Mouse (Mus musculus): ENCODE results near the gene Vdac1. TPM values are rescaled to one million over a fixed set of nuclear protein-coding genes. Genes with fewer than 3 reads are reported as not detected.
"Not testable (repeated sequence)": the region's sequence is repeated elsewhere in the genome, so short reads cannot be mapped to it uniquely, and the experiment has no call there.

Gene Vdac1
- polyA plus RNA-seq, 1 experiment, result 47.0 TPM

- Histone ChIP-seq H3K27me3 (ENCODE audit: control insufficient read depth, insufficient read depth, low read length) (no peaks in the 10 kb centered on the region), H3K36me3 (ENCODE audit: control insufficient read depth, insufficient read depth, low read length) (no peaks in the 10 kb centered on the region), H3K4me1 (ENCODE audit: control insufficient read depth, insufficient read depth, insufficient read length, low read length) (peaks cover 12% of the 10 kb centered on the region; the same call in 1 of the 2 replicates), H3K4me3 (ENCODE audit: low read depth, low read length) (no peak overlapping the region), H3K27ac (ENCODE audit: insufficient read depth, low read depth, low read length) (peak overlapping the region; percentile 54)
- 1% methylated on average over 9 of the region's 9 CpGs for WGBS
- TF ChIP-seq CTCF (IDR thresholded peaks at IDR 0.05; ENCODE audit: extremely low read depth, insufficient read length, insufficient replicate concordance, low read depth, low read length) (peak; percentile 28; the same call in 1 of the 2 replicates), POLR2A (IDR thresholded peaks at IDR 0.05; ENCODE audit: low read depth, low read length) (no peak)
Measured at GRCm38 (mm10) chr11:52350924-52351323, 9.7 kb upstream of the Vdac1 start.

GRCm38 (mm10) chr11:52352271-52352670, 8.4 kb upstream of the Vdac1 start:
- H3K4me1 ChIP-seq (ENCODE audit: control insufficient read depth, insufficient read depth, insufficient read length, low read length), result peaks cover 9% of the 10 kb centered on the region; the same call in 1 of the 2 replicates
- no peaks in the 10 kb centered on the region for H3K36me3 ChIP-seq (ENCODE audit: control insufficient read depth, insufficient read depth, low read length)
- no peak for TF ChIP-seq CTCF (IDR thresholded peaks at IDR 0.05; ENCODE audit: extremely low read depth, insufficient read length, insufficient replicate concordance, low read depth, low read length)
- TF ChIP-seq POLR2A (IDR thresholded peaks at IDR 0.05; ENCODE audit: low read depth, low read length), result no peak
- H3K27me3 ChIP-seq (ENCODE audit: control insufficient read depth, insufficient read depth, low read length), result no peaks in the 10 kb centered on the region
- H3K27ac ChIP-seq (ENCODE audit: insufficient read depth, low read depth, low read length), result no peak overlapping the region
- WGBS, result 96% methylated on average over 3 of the region's 3 CpGs
- no peak overlapping the region for H3K4me3 ChIP-seq (ENCODE audit: low read depth, low read length)

- TF ChIP-seq CTCF (IDR thresholded peaks at IDR 0.05; ENCODE audit: extremely low read depth, insufficient read length, insufficient replicate concordance, low read depth, low read length), result no peak
- no peak for TF ChIP-seq POLR2A (IDR thresholded peaks at IDR 0.05; ENCODE audit: low read depth, low read length)
- Histone ChIP-seq H3K27me3 (ENCODE audit: control insufficient read depth, insufficient read depth, low read length) (no peaks in the 10 kb centered on the region), H3K36me3 (ENCODE audit: control insufficient read depth, insufficient read depth, low read length) (no peaks in the 10 kb centered on the region), H3K4me3 (ENCODE audit: low read depth, low read length) (no peak overlapping the region), H3K27ac (ENCODE audit: insufficient read depth, low read depth, low read length) (no peak overlapping the region), H3K4me1 (ENCODE audit: control insufficient read depth, insufficient read depth, insufficient read length, low read length) (peaks cover 14% of the 10 kb centered on the region; the same call in 1 of the 2 replicates)
- WGBS, result 90% methylated on average over 5 of the region's 5 CpGs
Measured at GRCm38 (mm10) chr11:52354644-52355043, 6.0 kb upstream of the Vdac1 start.

DNA sequence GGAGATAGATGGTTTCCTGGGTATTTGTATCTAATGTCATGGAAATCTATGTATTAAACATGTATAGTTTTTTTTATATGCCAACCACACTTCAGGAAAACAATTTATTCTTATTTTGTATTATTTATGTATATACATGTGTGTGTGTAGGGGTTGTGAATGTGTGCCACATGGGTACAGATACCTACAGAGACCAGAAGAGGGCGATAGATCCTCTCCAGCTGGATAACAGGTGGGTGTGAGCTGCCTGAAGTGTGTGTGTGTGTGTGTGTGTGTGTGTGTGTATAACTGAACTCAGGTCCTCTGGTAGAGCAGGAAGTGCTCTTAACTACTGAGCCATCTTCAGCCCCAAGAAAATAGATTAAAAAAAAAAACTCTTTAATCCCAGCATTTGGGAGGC, 5.1 kb upstream of the Vdac1 start:
- WGBS, result 92% methylated on average over 1 of the region's 1 CpGs
- H3K27me3 ChIP-seq (ENCODE audit: control insufficient read depth, insufficient read depth, low read length), result no peaks in the 10 kb centered on the region
- no peak overlapping the region for H3K4me3 ChIP-seq (ENCODE audit: low read depth, low read length)
- peaks cover 19% of the 10 kb centered on the region; the same call in 1 of the 2 replicates for H3K4me1 ChIP-seq (ENCODE audit: control insufficient read depth, insufficient read depth, insufficient read length, low read length)
- H3K36me3 ChIP-seq (ENCODE audit: control insufficient read depth, insufficient read depth, low read length), result no peaks in the 10 kb centered on the region
- no peak overlapping the region for H3K27ac ChIP-seq (ENCODE audit: insufficient read depth, low read depth, low read length)
- TF ChIP-seq CTCF (IDR thresholded peaks at IDR 0.05; ENCODE audit: extremely low read depth, insufficient read length, insufficient replicate concordance, low read depth, low read length) (no peak), POLR2A (IDR thresholded peaks at IDR 0.05; ENCODE audit: low read depth, low read length) (no peak)

DNA sequence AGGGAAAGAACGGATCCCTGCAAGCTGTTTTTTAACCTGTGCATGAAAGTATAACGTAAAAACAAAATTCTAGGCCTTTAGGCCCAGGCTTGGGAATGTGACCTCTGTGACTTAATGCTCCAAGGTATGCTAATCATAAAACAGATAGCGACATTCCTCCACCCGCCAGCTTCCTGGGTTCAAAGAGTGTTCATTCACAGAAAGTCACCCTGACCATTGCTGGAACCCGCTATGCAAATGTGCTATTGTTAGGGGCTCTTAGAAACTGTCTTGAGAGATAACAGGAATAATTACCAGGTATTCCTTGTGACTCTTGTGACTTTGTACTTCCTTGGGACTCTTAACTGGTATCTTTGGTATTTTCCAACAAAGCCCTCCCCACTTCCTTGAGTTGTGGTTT, 3.6 kb upstream of the Vdac1 start:
- peaks cover 11% of the 10 kb centered on the region; the same call in 1 of the 2 replicates for H3K4me1 ChIP-seq (ENCODE audit: control insufficient read depth, insufficient read depth, insufficient read length, low read length)
- WGBS, result 92% methylated on average over 5 of the region's 5 CpGs

GRCm38 (mm10) chr11:52358520-52358919, 2.1 kb upstream of the Vdac1 start:
- no peak for TF ChIP-seq POLR2A (IDR thresholded peaks at IDR 0.05; ENCODE audit: low read depth, low read length)
- TF ChIP-seq CTCF (IDR thresholded peaks at IDR 0.05; ENCODE audit: extremely low read depth, insufficient read length, insufficient replicate concordance, low read depth, low read length), result no peak
- peak overlapping the region; percentile 55 for H3K4me3 ChIP-seq (ENCODE audit: low read depth, low read length)
- H3K27me3 ChIP-seq (ENCODE audit: control insufficient read depth, insufficient read depth, low read length), result no peaks in the 10 kb centered on the region
- H3K36me3 ChIP-seq (ENCODE audit: control insufficient read depth, insufficient read depth, low read length), result no peaks in the 10 kb centered on the region
- peak overlapping the region; percentile 17; the same call in 1 of the 2 replicates for H3K27ac ChIP-seq (ENCODE audit: insufficient read depth, low read depth, low read length)
- peaks cover 19% of the 10 kb centered on the region; the same call in 1 of the 2 replicates for H3K4me1 ChIP-seq (ENCODE audit: control insufficient read depth, insufficient read depth, insufficient read length, low read length)
- 9% methylated on average over 4 of the region's 4 CpGs for WGBS

More for the DNA sequence above, 3.6 kb upstream of the Vdac1 start:
- H3K27ac ChIP-seq (ENCODE audit: insufficient read depth, low read depth, low read length); H3K36me3 ChIP-seq (ENCODE audit: control insufficient read depth, insufficient read depth, low read length); H3K4me3 ChIP-seq (ENCODE audit: low read depth, low read length); H3K27me3 ChIP-seq (ENCODE audit: control insufficient read depth, insufficient read depth, low read length): not testable (repeated sequence)

- H3K27ac ChIP-seq (ENCODE audit: insufficient read depth, low read depth, low read length), result peak overlapping the region; percentile 98
- no peaks in the 10 kb centered on the region for H3K27me3 ChIP-seq (ENCODE audit: control insufficient read depth, insufficient read depth, low read length)
- H3K4me3 ChIP-seq (ENCODE audit: low read depth, low read length), result peak overlapping the region; percentile 72
- TF ChIP-seq POLR2A (IDR thresholded peaks at IDR 0.05; ENCODE audit: low read depth, low read length), result no peak
- TF ChIP-seq CTCF (IDR thresholded peaks at IDR 0.05; ENCODE audit: extremely low read depth, insufficient read length, insufficient replicate concordance, low read depth, low read length), result no peak
- peaks cover 25% of the 10 kb centered on the region for H3K4me1 ChIP-seq (ENCODE audit: control insufficient read depth, insufficient read depth, insufficient read length, low read length)
- no peaks in the 10 kb centered on the region for H3K36me3 ChIP-seq (ENCODE audit: control insufficient read depth, insufficient read depth, low read length)
- 14% methylated on average over 22 of the region's 22 CpGs for WGBS
Measured at GRCm38 (mm10) chr11:52359686-52360470, 782 bp upstream of the Vdac1 start.
